Mouse (Mus musculus): Measurements from ENCODE around the gene Fam217a.

DNA sequence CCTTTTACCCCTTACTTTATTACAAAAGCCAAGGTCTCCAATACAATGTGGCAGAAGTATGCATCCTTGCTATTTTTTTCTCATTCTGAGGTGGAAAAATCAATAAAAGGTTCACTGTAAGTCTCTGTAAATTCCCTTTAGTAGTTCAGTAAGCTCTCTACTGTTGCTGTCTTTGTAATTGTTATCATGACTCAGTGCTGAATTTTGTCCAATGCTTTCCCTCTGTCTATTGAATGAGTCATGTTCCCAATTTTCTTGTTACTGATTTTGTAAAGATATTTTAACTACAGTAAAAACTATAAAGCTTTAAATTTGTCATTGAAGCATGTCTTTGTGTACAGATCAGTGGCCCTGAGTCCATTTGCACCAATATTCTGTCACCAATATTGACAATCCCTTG lies 18.3 kb upstream of the Fam217a start:
- TF ChIP-seq POLR2A (IDR thresholded peaks at IDR 0.05; ENCODE audit: insufficient read length, low read depth), result no peak
- TF ChIP-seq USF1 (IDR thresholded peaks at IDR 0.05; ENCODE audit: low read depth), result no peak
- no peak for TF ChIP-seq TCF3 (IDR thresholded peaks at IDR 0.05; ENCODE audit: insufficient read length, low read depth)
- no peak for TF ChIP-seq E2F4 (IDR thresholded peaks at IDR 0.05; ENCODE audit: insufficient read depth)
- TF ChIP-seq SRF (IDR thresholded peaks at IDR 0.05; ENCODE audit: control insufficient read depth, insufficient read length, low read depth), result no peak
- no peak for TF ChIP-seq MYOG (IDR thresholded peaks at IDR 0.05; ENCODE audit: control insufficient read depth in 1 of 3, insufficient read depth in 1 of 3, insufficient read length in 2 of 3, low read depth in 2 of 3)
- TF ChIP-seq MAX (IDR thresholded peaks at IDR 0.05; ENCODE audit: low read depth), result no peak
